Mouse (Mus musculus) lung, adult 18-20 months (tissue): ENCODE data around the gene Tmem62.
"Not testable (repeated sequence)": the region's sequence is repeated elsewhere in the genome, so short reads cannot be mapped to it uniquely, and the experiment has no call there.

Experiments
- DNase-seq, 2 experiments: peaks; one replicate each; pipeline ENCODE4 v3.0.0; 2022; ENCODE audit warnings: mixed read lengths in 2 of 2

The Tmem62 gene

GRCm38 (mm10) chr2:120976990-120977925 lies at the start of gene Tmem62:
Gene Tmem62, plus strand, starts transcription at chr2:120977017.
- DNase-seq: peak; percentile 71 to 72

DNA sequence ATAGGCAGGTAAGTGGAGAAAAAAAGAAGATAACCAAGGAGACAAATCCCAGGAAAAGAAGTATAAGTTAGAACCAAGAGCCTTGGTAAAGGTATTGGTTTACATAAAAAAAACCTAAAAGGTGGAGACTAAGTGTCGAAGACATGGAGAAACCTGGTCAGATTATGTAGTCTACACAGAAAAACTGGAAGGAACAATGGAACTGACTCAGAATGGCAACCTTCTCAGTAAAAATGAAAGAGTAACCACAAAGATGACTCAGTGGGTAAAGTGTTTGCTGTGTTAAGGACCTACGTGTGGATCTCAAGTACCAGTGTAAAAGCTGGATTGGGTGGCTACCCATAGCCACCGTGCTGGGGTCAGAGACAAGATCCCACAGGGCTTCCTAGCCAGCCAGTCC lies 43.8 kb upstream of the Tmem62 start:
- no peak for DNase-seq

GRCm38 (mm10) chr2:120951208-120951607 lies 25.6 kb upstream of the Tmem62 start:
- DNase-seq: no peak

- no peak for DNase-seq
These were observed 24.5 kb upstream of the Tmem62 start for GRCm38 (mm10) chr2:120952176-120952938.

- peak in 1 of 2 experiments; percentile 44 for DNase-seq
These were observed 17.5 kb upstream of the Tmem62 start for GRCm38 (mm10) chr2:120959363-120959762.

- DNase-seq: peak in 1 of 2 experiments; percentile 25
These were observed 17.0 kb upstream of the Tmem62 start for GRCm38 (mm10) chr2:120959827-120960226.

- no peak for DNase-seq
These were observed 16.6 kb upstream of the Tmem62 start for GRCm38 (mm10) chr2:120960261-120960660.

DNA sequence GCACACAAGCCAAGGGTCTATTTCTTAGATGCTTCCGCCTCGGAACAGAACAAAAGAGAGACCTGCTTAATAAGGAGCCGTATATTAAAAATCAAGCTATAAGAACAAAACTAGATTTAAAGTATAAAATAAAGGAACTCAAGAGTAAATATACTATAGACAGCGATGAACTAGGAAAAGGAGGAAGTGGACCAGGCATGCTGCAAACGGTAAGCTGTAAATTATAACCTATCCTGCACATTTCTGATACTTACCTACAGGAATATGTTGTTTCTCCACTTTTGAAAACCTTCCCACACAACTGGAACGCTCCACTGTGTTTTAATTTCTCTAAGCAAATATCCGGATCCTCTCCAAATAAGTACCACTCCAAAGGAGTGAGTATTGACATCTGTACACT lies 13.7 kb upstream of the Tmem62 start:
- no peak for DNase-seq

DNA sequence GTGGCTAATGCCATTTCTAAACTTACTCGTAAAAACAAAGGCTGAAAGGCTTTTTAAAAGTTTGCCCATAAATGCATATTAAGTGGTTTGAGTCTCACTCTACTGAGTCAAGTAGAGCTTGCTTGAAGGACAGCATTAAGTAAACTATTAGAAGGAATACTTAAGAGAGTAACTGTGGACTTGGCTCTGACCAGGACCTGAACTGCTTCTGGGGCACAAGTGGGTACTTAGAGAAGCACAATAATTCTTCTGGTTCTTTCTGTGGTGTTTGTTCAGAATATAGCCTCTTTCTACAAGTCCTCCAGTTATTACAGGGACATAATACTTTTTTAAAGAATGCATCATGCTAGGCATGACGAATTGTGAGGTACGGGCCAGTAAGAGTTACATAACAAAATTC lies 11.3 kb upstream of the Tmem62 start:
- DNase-seq: peak; percentile 38 to 62

GRCm38 (mm10) chr2:120970045-120970539 lies 6.7 kb upstream of the Tmem62 start:
- DNase-seq: no peak

GRCm38 (mm10) chr2:120970559-120971080 lies 6.2 kb upstream of the Tmem62 start, which contains the start of gene Ubr1:
Gene Ubr1, minus strand, starts transcription at chr2:120970715.
- DNase-seq: peak; percentile 88 to 92

GRCm38 (mm10) chr2:120971766-120972165 lies 5.1 kb upstream of the Tmem62 start:
- no peak for DNase-seq

GRCm38 (mm10) chr2:120972257-120972656 lies 4.6 kb upstream of the Tmem62 start:
- not testable (repeated sequence) for DNase-seq

DNA sequence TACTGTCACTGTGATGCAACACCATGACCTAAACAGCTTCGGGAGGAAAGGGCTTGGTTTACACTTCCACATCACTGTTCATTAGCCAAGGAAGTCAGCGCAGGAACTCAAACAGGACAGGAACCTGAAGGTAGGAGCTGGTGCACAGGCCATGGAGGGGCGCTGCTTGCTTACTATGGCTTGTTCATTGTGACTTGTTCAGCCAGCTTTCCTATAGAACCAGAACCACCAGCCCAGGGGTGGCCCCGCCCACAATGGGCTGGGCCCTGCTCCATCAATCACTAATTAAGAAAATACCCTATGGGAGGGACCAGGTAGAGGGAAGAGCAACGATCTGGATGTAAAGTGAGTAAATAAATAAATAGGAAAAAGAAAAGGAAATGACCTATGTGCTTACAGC lies 3.9 kb upstream of the Tmem62 start:
- peak in 1 of 2 experiments; percentile 15 for DNase-seq

- DNase-seq: no peak
These were observed 509 bp upstream of the Tmem62 start for GRCm38 (mm10) chr2:120976308-120976707.

GRCm38 (mm10) chr2:120977926-120978692 lies 1.3 kb downstream of the Tmem62 start:
- DNase-seq: no peak

GRCm38 (mm10) chr2:120978693-120979037 lies 1.8 kb downstream of the Tmem62 start:
- no peak for DNase-seq

- peak; percentile 15 to 37 for DNase-seq
These were observed 3.0 kb downstream of the Tmem62 start for GRCm38 (mm10) chr2:120979819-120980218.

DNA sequence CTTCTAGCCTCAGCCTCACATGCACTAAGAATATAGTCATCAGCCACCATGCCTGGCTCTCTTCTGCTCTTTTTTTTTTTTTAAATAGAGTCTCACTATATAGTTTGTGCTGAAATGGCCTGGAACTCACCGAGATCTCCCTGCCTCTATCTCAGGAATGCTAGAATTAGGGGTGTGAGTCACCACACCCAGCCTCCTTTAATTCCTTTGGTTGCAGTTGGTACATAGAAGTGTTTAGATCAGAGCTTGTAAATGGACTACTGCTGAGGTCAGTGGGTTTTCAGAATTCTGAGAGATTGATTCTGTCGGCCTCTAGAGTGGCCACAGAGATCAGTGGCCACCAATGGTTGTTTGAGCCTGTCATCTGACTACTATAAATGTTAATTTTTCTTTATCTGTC lies 4.0 kb downstream of the Tmem62 start:
- peak; percentile 11 to 15 for DNase-seq

DNA sequence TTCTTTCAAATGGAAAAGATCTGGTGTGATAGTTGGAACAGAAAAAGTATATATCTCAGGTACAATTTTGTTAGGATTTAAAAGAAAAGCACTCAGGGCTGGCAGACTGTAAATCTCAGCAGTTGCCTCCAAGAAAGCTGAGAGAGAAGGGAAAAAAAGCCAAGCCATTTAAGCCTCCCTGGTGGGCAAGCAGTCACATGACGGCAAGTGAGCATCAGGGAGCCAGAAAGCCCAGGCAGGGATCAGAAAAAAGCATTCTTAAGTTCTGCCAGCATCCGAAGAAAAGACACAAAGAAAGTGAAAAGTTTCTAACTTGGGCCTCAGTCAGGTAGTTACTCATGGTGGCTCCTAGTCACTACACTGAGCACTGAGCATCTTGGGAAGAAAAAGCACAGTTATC lies 6.8 kb downstream of the Tmem62 start:
- no peak for DNase-seq

- DNase-seq: no peak
These were observed 8.4 kb downstream of the Tmem62 start for GRCm38 (mm10) chr2:120985241-120985640.

DNA sequence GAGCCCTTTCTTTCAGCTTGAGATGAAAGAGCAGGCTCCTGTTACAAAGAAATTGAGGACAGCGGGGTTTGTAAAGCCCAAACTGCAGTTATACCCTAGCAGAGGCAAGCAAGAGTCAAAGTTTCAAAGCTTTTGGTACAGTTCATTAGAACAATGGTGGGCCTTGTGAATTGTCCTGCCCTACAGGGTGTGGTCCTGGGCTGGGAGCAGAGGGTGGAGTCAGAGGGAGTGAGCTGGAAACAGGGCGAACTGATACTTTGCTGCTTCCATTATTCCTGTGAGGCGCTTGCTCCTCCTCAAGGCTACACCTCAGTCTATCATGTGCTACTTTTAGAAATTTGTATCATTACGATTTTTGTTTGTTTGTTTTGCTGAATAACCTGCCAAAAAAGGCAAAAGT lies 14.4 kb downstream of the Tmem62 start:
- no peak for DNase-seq
